10 mouse cellular contexts compared by ENCODE assay signal in genomic region chr19:26711268-26711667, GRCm38 (mm10).
A peak's percentile ranks its signal among the peaks of the same experiment; 100 is the strongest.
DNase-seq lines count a peak whose midpoint lies in the region; ATAC-seq and TF ChIP-seq lines count a peak whose summit lies in the region.
"Had no signal": no experiment of that assay in that cellular context is flagged by ENCODE, and none has a peak within 500 bp of the region (broad histone marks: within the 10 kb centered on the region; RNA-seq: fewer than 3 reads in every experiment).

No protein-coding gene starts in this region.

- no peak overlapping the region for H3K27ac ChIP-seq in heart, postnatal 0 days (ENCODE audit: low read depth)
- H3K27ac ChIP-seq in midbrain, postnatal 0 days (ENCODE audit: low read depth, low read length) = no peak overlapping the region
- H3K27ac ChIP-seq in midbrain, embryonic 15.5 days = no peak overlapping the region
- H3K27ac ChIP-seq: forebrain, embryonic 12.5 days; midbrain, embryonic 13.5 days had no signal

- H3K27me3 ChIP-seq in heart, postnatal 0 days (ENCODE audit: control insufficient read depth, insufficient read depth, low read length) = no peaks in the 10 kb centered on the region
- no peaks in the 10 kb centered on the region for H3K27me3 ChIP-seq in midbrain, postnatal 0 days (ENCODE audit: insufficient read depth, low read length)
- H3K27me3 ChIP-seq in midbrain, embryonic 15.5 days (replicated peaks) = no peaks in the 10 kb centered on the region
- H3K27me3 ChIP-seq: forebrain, embryonic 12.5 days; midbrain, embryonic 13.5 days had no signal

- ATAC-seq in heart, postnatal 0 days (ENCODE audit: insufficient read depth, low read depth) = no peak
- no peak for ATAC-seq in midbrain, postnatal 0 days (ENCODE audit: low FRiP score)
- ATAC-seq in midbrain, embryonic 15.5 days (replicated peaks) = no peak
- ATAC-seq in inflammation-experienced regulatory T-cells, adult 6 months = no peak
- ATAC-seq: midbrain, embryonic 13.5 days had no signal

- TF ChIP-seq EP300 in heart, postnatal 0 days (IDR thresholded peaks at IDR 0.05; ENCODE audit: low read depth) = no peak

- H3K4me1 ChIP-seq in heart, postnatal 0 days (ENCODE audit: control insufficient read depth, insufficient read depth) = peaks cover 6% of the 10 kb centered on the region; the same call in 1 of the 2 replicates
- no peaks in the 10 kb centered on the region for H3K4me1 ChIP-seq in midbrain, postnatal 0 days (ENCODE audit: insufficient read depth, low read length)
- no peaks in the 10 kb centered on the region for H3K4me1 ChIP-seq in midbrain, embryonic 15.5 days
- H3K4me1 ChIP-seq: forebrain, embryonic 12.5 days had no signal

- no peak overlapping the region for H3K4me2 ChIP-seq in heart, postnatal 0 days (ENCODE audit: low read depth, low read length)
- no peak overlapping the region for H3K4me2 ChIP-seq in midbrain, postnatal 0 days (ENCODE audit: low read depth, low read length, poor library complexity, severe bottlenecking)
- H3K4me2 ChIP-seq in midbrain, embryonic 15.5 days = no peak overlapping the region
- H3K4me2 ChIP-seq: forebrain, embryonic 12.5 days; midbrain, embryonic 13.5 days had no signal

- peak; percentile 47 for TF ChIP-seq CTCF in heart, postnatal 0 days (IDR thresholded peaks at IDR 0.05; ENCODE audit: low read depth)
- peak; percentile 47 for TF ChIP-seq CTCF in midbrain, postnatal 0 days (IDR thresholded peaks at IDR 0.05)

- no peak overlapping the region for H3K9ac ChIP-seq in heart, postnatal 0 days (replicated peaks; ENCODE audit: low read depth, low read length)
- H3K9ac ChIP-seq in midbrain, postnatal 0 days (replicated peaks; ENCODE audit: low read length, poor library complexity, severe bottlenecking) = no peak overlapping the region
- H3K9ac ChIP-seq in midbrain, embryonic 15.5 days = no peak overlapping the region
- H3K9ac ChIP-seq: forebrain, embryonic 12.5 days; midbrain, embryonic 13.5 days had no signal

- WGBS in heart, postnatal 0 days = 27% methylated on average over 2 of the region's 2 CpGs
- 32% methylated on average over 2 of the region's 2 CpGs for WGBS in midbrain, postnatal 0 days
- WGBS in midbrain, embryonic 15.5 days = 18% methylated on average over 2 of the region's 2 CpGs

- H3K4me3 ChIP-seq in heart, postnatal 0 days (ENCODE audit: low read depth, low read length) = no peak overlapping the region
- no peak overlapping the region for H3K4me3 ChIP-seq in midbrain, postnatal 0 days (ENCODE audit: low read depth, low read length)
- no peak overlapping the region for H3K4me3 ChIP-seq in midbrain, embryonic 15.5 days
- H3K4me3 ChIP-seq: forebrain, embryonic 12.5 days; midbrain, embryonic 13.5 days had no signal

- 0 out of 2 replicates have a peak, but pooled peaks cover 15% of the 10 kb centered on the region for H3K36me3 ChIP-seq in heart, postnatal 0 days (replicated peaks; ENCODE audit: control insufficient read depth, insufficient read depth, low read length)
- H3K36me3 ChIP-seq in midbrain, postnatal 0 days (ENCODE audit: insufficient read depth, low read length) = 0 out of 2 replicates have a peak, but pooled peaks cover 2% of the 10 kb centered on the region
- H3K36me3 ChIP-seq in midbrain, embryonic 15.5 days (replicated peaks) = 0 out of 2 replicates have a peak, but pooled peaks cover 4% of the 10 kb centered on the region
- H3K36me3 ChIP-seq: forebrain, embryonic 12.5 days had no signal

- no peak for DNase-seq in heart, postnatal 0 days (ENCODE audit: low spot score)
- no peak for DNase-seq in heart, adult 9 months (ENCODE audit: low spot score in 2 of 2)
- peak; percentile 34 for DNase-seq in midbrain, postnatal 0 days (ENCODE audit: low spot score)
- DNase-seq in c-Kit-positive CD71-positive TER-119-positive erythroid progenitor cells, embryonic 14.5 days (ENCODE audit: low spot score) = peak; percentile 3
- DNase-seq in thymus, postnatal 4 days = peak; percentile 69
- DNase-seq in left cerebral cortex, adult 11 months (ENCODE audit: low spot score) = no peak

- H3K9me3 ChIP-seq in heart, postnatal 0 days (replicated peaks; ENCODE audit: control insufficient read depth, low read length) = no peaks in the 10 kb centered on the region
- no peaks in the 10 kb centered on the region for H3K9me3 ChIP-seq in midbrain, postnatal 0 days (ENCODE audit: low read length)
- H3K9me3 ChIP-seq in midbrain, embryonic 15.5 days = no peaks in the 10 kb centered on the region
- H3K9me3 ChIP-seq: forebrain, embryonic 12.5 days; midbrain, embryonic 13.5 days had no signal

Comparison
In these comparisons a context has a peak if more than half of its experiments do, and no peak if none do; other contexts are left out.
1. DNase-seq: peak in midbrain, postnatal 0 days (single experiment), c-Kit-positive CD71-positive TER-119-positive erythroid progenitor cells, embryonic 14.5 days (single experiment) and thymus, postnatal 4 days (single experiment); none in heart, postnatal 0 days (single experiment), heart, adult 9 months (0 of 2) and left cerebral cortex, adult 11 months (single experiment).